Comparison of ENCODE assay signal across 8 mouse cellular contexts in the genomic region with DNA sequence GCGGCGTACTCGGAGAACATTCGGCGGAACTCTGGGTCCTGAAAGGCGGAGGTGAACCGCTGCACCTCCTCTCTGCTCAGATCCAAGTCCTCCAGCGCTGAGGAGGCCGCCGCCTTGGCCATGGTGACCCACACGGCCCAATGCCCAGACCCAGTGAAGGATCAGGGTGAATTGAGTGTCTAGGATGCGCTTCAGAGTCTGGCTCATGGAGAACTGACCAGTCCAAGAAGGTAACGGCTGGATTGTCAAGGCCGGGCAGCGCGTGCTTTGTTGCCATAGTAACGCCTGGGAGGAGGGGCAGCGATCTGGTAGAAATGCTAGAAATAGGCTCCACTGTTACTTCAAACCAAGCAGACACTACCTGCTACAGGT. TPM values are rescaled to one million over a fixed set of nuclear protein-coding genes. Genes with fewer than 3 reads are reported as not detected.
DNase-seq lines count a peak whose midpoint lies in the region; ATAC-seq and TF ChIP-seq lines count a peak whose summit lies in the region.

Gene Dnaaf2, minus strand, starts transcription at position 266 of the 372 bp plus-strand sequence.

- WGBS in forebrain, embryonic 12.5 days: under 1% methylated on average over 18 of the region's 18 CpGs
- 3% methylated on average over 18 of the region's 18 CpGs for WGBS in liver, postnatal 0 days (ENCODE audit: insufficient replicate concordance)
- WGBS in neural tube, embryonic 11.5 days: 0% methylated on average over 18 of the region's 18 CpGs

- H3K4me2 ChIP-seq in forebrain, embryonic 12.5 days: peak within 1 kb of the TSS; percentile 98
- H3K4me2 ChIP-seq in liver, postnatal 0 days (ENCODE audit: low read depth, low read length): peak within 1 kb of the TSS; percentile 97
- peak within 1 kb of the TSS; percentile 97 for H3K4me2 ChIP-seq in neural tube, embryonic 11.5 days (ENCODE audit: low read depth)

- peak within 1 kb of the TSS; percentile 91 for H3K4me3 ChIP-seq in brown adipose tissue, adult 24 weeks (ENCODE audit: insufficient read depth, low read depth, low read length)
- peak within 1 kb of the TSS; percentile 93 for H3K4me3 ChIP-seq in forebrain, embryonic 12.5 days (replicated peaks)
- peak within 1 kb of the TSS; percentile 99 for H3K4me3 ChIP-seq in liver, postnatal 0 days (ENCODE audit: low read depth, low read length)
- H3K4me3 ChIP-seq in neural tube, embryonic 11.5 days (ENCODE audit: low read depth, low read length): peak within 1 kb of the TSS; percentile 94

- peaks cover 5% of the 10 kb centered on the region; the same call in 1 of the 2 replicates for H3K4me1 ChIP-seq in brown adipose tissue, adult 24 weeks (ENCODE audit: control insufficient read depth, insufficient read depth, insufficient read length, low read length)
- peaks cover 21% of the 10 kb centered on the region for H3K4me1 ChIP-seq in forebrain, embryonic 12.5 days
- peaks cover 17% of the 10 kb centered on the region for H3K4me1 ChIP-seq in liver, postnatal 0 days (ENCODE audit: insufficient read depth)
- H3K4me1 ChIP-seq in neural tube, embryonic 11.5 days (ENCODE audit: control insufficient read depth, insufficient read depth, low read length): peaks cover 12% of the 10 kb centered on the region

- TF ChIP-seq EP300 in liver, postnatal 0 days (IDR thresholded peaks at IDR 0.05; ENCODE audit: low read depth): no peak

- H3K9me3 ChIP-seq in forebrain, embryonic 12.5 days: no peaks in the 10 kb centered on the region
- no peaks in the 10 kb centered on the region for H3K9me3 ChIP-seq in liver, postnatal 0 days (ENCODE audit: low read length)
- H3K9me3 ChIP-seq in neural tube, embryonic 11.5 days (ENCODE audit: control insufficient read depth, low read length): no peaks in the 10 kb centered on the region

- peak; percentile 96 for DNase-seq in MN1 (ENCODE audit: low spot score)
- DNase-seq in heart, postnatal 4 days: peak; percentile 76
- DNase-seq in layer of hippocampus, adult 11-12 months (ENCODE audit: low spot score): peak; percentile 64
- peak; percentile 81 for DNase-seq in liver, postnatal 0 days
- peak; percentile 78 for DNase-seq in neural tube, embryonic 11.5 days (ENCODE audit: low spot score)
- peak; percentile 59 for DNase-seq in thymus, postnatal 14 days

- H3K27me3 ChIP-seq in forebrain, embryonic 12.5 days: no peaks in the 10 kb centered on the region
- H3K27me3 ChIP-seq in liver, postnatal 0 days (ENCODE audit: insufficient read depth, low read length): no peaks in the 10 kb centered on the region
- H3K27me3 ChIP-seq in neural tube, embryonic 11.5 days (ENCODE audit: control insufficient read depth, insufficient read depth, low read length): no peaks in the 10 kb centered on the region

- peak within 1 kb of the TSS; percentile 88 for H3K9ac ChIP-seq in forebrain, embryonic 12.5 days
- peak within 1 kb of the TSS; percentile 93 for H3K9ac ChIP-seq in liver, postnatal 0 days (replicated peaks)
- H3K9ac ChIP-seq in neural tube, embryonic 11.5 days (ENCODE audit: low read length): peak within 1 kb of the TSS; percentile 83

- no peak for TF ChIP-seq CTCF in liver, postnatal 0 days (IDR thresholded peaks at IDR 0.05; ENCODE audit: low read depth)

- peaks cover 27% of the 10 kb centered on the region for H3K36me3 ChIP-seq in forebrain, embryonic 12.5 days (replicated peaks)
- peaks cover 26% of the 10 kb centered on the region for H3K36me3 ChIP-seq in liver, postnatal 0 days (replicated peaks; ENCODE audit: insufficient read depth, low read length)
- H3K36me3 ChIP-seq in neural tube, embryonic 11.5 days (ENCODE audit: control insufficient read depth, insufficient read depth, low read length): no peaks in the 10 kb centered on the region; the same call in 1 of the 2 replicates

- H3K27ac ChIP-seq in brown adipose tissue, adult 24 weeks (replicated peaks; ENCODE audit: low read depth, low read length): peak within 1 kb of the TSS; percentile 74
- H3K27ac ChIP-seq in forebrain, embryonic 12.5 days: peak within 1 kb of the TSS; percentile 84
- H3K27ac ChIP-seq in liver, postnatal 0 days (ENCODE audit: low read depth): peak within 1 kb of the TSS; percentile 92
- peak within 1 kb of the TSS; percentile 83 for H3K27ac ChIP-seq in neural tube, embryonic 11.5 days (ENCODE audit: low read depth, low read length)

- ATAC-seq in forebrain, embryonic 12.5 days (ENCODE audit: low FRiP score): peak; percentile 34
- ATAC-seq in liver, postnatal 0 days: peak; percentile 50
- peak; percentile 56 for ATAC-seq in neural tube, embryonic 11.5 days (ENCODE audit: insufficient read depth, low FRiP score, low TSS enrichment)

RNA-seq across cellular contexts. Expression of gene Dnaaf2, which starts in this region (rescaled TPM):
- not detected in 2 replicates for polyA plus RNA-seq in brown adipose tissue, adult 24 weeks (2012; ENCODE audit: insufficient read depth, insufficient read length, missing spikeins)
- polyA plus RNA-seq in forebrain, embryonic 12.5 days (2016; fragmentation: Nextera tagmentation; extraction: Ambion mirVana): 15.0 and 17.4 TPM in 2 replicates
- 1 to 10 TPM; 1.9 to 2.4 TPM for total RNA-seq in heart, postnatal 4 days (2021)
- polyA plus RNA-seq in liver, postnatal 0 days (2015; fragmentation: Nextera tagmentation; extraction: Ambion mirVana): 2.9 and 3.0 TPM in 2 replicates
- polyA plus RNA-seq in neural tube, embryonic 11.5 days (2014; fragmentation: Nextera tagmentation; extraction: Ambion mirVana): 9.7 and 11.4 TPM in 2 replicates

Comparison
In these comparisons a context has a peak if more than half of its experiments do, and no peak if none do; other contexts are left out.
1. Peak in every context shown above with its lines: DNase-seq, ATAC-seq, H3K4me3 ChIP-seq and H3K27ac ChIP-seq.